Mouse (Mus musculus): ENCODE results near the gene Pirb.
A peak's percentile ranks its signal among the peaks of the same experiment; 100 is the strongest.

Pirb gene

GRCm38 (mm10) chr7:3692382-3692986, 27.7 kb downstream of the Pirb start, which contains the start of gene Tsen34:
TSS of gene Tsen34 (plus strand) at chr7:3692863.
- DNase-seq (ENCODE audit: low spot score) = no peak

GRCm38 (mm10) chr7:3691919-3692318, 28.3 kb downstream of the Pirb start:
- no peak for DNase-seq (ENCODE audit: low spot score)

- no peak for DNase-seq (ENCODE audit: low spot score)
Observed at GRCm38 (mm10) chr7:3685400-3686187, 34.6 kb downstream of the Pirb start.

- no peak for DNase-seq (ENCODE audit: low spot score)
Observed at GRCm38 (mm10) chr7:3684698-3685097, 35.5 kb downstream of the Pirb start.

GRCm38 (mm10) chr7:3683908-3684550, 36.2 kb downstream of the Pirb start:
- no peak for DNase-seq (ENCODE audit: low spot score)

- DNase-seq (ENCODE audit: low spot score) = no peak
Observed at GRCm38 (mm10) chr7:3677342-3677741, 42.8 kb downstream of the Pirb start, which contains the start of gene Tmc4. TSS of gene Tmc4 (minus strand) at chr7:3677553.

- no peak for DNase-seq (ENCODE audit: low spot score)
Observed at GRCm38 (mm10) chr7:3676371-3676770, 43.8 kb downstream of the Pirb start.

- DNase-seq (ENCODE audit: low spot score) = no peak
Observed at GRCm38 (mm10) chr7:3675228-3675548, 45.0 kb downstream of the Pirb start.

GRCm38 (mm10) chr7:3674507-3675227, 45.5 kb downstream of the Pirb start:
- peak; percentile 77 for DNase-seq (ENCODE audit: low spot score)

- no peak for DNase-seq (ENCODE audit: low spot score)
Observed at GRCm38 (mm10) chr7:3666921-3667391, 53.2 kb downstream of the Pirb start.

GRCm38 (mm10) chr7:3665215-3666114, 54.7 kb downstream of the Pirb start, which contains the start of gene Leng1:
TSS of gene Leng1 (minus strand) at chr7:3665840.
- DNase-seq (ENCODE audit: low spot score) = peak; percentile 99

- no peak for DNase-seq (ENCODE audit: low spot score)
Observed at GRCm38 (mm10) chr7:3664524-3665214, 55.5 kb downstream of the Pirb start.

Data from adipocyte (in vitro differentiated cells).